Mouse (Mus musculus) skeletal muscle tissue, adult 2 months (tissue): ENCODE data around the gene Gtf2ird1.
"Not testable (repeated sequence)": the region's sequence is repeated elsewhere in the genome, so short reads cannot be mapped to it uniquely, and the experiment has no call there.

ENCODE experiments used
- DNase-seq: peaks from one replicate; pipeline ENCODE4 v3.0.0-alpha.2; 2012; ENCODE audit warnings: low read depth, low spot score

The Gtf2ird1 gene

DNA sequence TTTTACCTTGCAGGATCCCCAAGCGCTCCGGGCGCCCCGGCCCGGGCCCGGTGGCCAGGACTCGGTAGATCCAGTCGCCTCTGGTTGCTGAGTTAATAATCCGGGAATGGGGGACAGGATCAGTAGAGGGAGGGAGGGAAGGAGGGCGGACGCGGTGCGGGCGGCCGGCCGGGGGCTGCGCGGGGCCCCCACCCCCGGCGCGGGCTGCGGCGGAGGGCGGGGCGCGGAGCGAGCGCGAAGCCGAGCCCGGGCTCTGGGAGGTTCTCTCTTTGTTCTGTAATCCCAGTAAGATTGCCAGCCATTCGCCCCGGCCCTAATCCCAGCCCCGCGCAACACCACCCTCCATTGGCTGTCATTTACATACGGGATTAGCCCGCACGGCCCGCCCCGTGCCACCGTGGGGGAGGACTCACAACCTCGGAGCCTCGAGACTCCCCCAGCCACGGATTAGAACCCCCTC, at the start of gene Gtf2ird1:
Gtf2ird1 (minus strand) TSS at position 214 of the 460 bp plus-strand sequence.
- peak; percentile 61 for DNase-seq

DNA sequence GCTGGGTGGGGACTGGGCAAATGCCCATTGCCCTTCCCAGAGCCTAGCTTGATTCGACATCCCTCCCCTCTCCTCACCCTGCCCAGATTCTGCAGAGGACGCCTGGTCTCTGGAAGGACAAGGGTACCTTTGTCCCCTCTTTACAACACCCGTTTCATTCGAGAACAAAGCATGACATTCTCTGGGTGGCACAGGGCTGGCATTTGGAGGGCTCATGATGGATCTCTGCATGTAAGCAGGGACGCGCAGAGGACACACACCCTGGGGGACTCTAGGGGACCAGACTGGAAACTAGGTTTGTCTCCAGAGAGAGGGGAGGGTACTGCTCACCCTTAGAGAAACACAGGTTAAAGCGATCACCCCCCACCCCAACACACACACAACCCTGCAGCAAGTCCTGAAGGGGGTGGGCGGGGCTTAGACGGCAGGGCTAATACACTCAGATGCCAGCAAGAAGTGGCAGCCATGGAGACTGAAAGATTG, 49.3 kb upstream of the Gtf2ird1 start:
- no peak for DNase-seq

DNA sequence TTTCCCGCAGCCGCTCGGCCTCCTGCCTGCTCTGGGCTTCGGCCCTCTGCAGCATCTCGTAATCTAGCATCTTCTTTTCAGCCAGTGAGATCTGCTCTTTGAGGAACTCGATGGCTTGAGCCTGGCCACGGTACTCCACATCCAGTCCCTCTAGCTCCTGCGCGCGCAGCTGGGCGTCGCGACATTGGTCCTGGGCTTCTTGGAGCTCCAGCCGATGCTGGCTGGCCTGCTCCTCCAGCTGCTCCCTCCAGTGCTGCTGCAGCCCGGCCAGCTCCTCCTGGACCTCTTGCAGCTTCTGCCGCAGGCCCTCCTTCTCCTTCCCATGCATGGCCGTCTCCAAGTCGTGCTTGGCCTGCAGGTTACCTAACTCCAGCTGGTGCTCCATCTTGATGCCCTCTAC, 46.1 kb upstream of the Gtf2ird1 start:
- no peak for DNase-seq

DNA sequence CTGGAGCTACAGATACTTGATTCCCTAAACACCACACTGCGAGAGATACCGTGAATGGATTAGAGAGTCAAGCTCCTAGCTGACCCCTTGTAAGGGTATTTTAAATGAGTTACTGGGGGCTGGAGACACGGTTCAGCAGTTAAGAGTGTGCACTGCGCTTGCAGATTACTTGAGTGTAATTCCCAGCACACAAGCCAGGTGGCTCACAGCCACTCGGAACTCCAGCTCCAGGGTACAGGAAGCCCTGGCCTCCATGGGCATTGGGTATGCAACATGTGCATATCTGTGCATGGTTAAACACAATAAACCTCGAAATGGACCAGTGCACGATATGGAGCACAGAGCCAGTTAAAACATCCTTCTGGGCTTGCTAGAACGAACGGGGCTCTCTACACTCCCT, 44.9 kb upstream of the Gtf2ird1 start:
- DNase-seq: no peak

- DNase-seq: no peak
These were observed 44.2 kb upstream of the Gtf2ird1 start for GRCm38 (mm10) chr5:134500681-134501080.

GRCm38 (mm10) chr5:134500062-134500461, 43.5 kb upstream of the Gtf2ird1 start:
- DNase-seq: no peak

GRCm38 (mm10) chr5:134497026-134497425, 40.5 kb upstream of the Gtf2ird1 start:
- DNase-seq: no peak

DNA sequence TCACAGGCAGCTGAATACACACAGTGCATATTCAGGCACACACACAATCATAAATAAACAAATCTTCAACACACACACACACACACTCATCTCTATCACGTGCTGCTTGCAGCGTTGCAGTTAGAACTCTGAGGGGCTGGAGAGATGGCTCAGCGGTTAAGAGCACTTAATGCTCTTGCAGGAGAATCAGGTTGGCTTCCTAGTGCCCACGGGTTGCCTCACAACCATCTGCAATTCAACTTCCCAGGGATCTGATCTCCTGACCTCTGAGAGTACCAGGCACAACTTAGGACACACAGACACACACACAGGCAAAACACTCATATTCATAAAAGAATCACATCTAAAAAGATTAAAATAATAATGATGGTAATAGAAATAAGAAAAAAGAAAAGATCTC, 39.3 kb upstream of the Gtf2ird1 start:
- DNase-seq: no peak

DNA sequence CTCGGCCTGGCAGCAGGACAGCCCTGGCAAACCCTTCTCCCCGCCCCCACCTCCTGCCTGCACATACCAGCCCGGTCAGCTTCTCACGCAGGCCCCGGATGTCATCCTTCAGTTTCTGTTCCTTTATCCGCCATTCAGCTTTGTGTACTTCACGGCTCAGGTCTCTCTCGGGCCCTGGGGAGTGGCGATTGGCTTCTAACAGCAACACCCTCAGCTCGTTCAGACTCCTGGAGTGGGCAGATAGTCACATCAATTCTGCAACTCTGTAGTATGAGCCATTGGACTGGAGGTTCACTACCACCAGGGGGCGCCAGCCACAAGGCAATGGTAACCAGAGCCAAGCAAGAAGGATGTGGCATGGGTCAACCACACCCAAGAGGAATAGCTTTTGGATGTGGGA, 37.6 kb upstream of the Gtf2ird1 start:
- peak; percentile 67 for DNase-seq

- DNase-seq: no peak
These were observed 36.4 kb upstream of the Gtf2ird1 start for GRCm38 (mm10) chr5:134492956-134493355.

- DNase-seq: peak; percentile 70
These were observed 35.3 kb upstream of the Gtf2ird1 start for GRCm38 (mm10) chr5:134491712-134492417.

GRCm38 (mm10) chr5:134491206-134491605, 34.7 kb upstream of the Gtf2ird1 start:
- no peak for DNase-seq

DNA sequence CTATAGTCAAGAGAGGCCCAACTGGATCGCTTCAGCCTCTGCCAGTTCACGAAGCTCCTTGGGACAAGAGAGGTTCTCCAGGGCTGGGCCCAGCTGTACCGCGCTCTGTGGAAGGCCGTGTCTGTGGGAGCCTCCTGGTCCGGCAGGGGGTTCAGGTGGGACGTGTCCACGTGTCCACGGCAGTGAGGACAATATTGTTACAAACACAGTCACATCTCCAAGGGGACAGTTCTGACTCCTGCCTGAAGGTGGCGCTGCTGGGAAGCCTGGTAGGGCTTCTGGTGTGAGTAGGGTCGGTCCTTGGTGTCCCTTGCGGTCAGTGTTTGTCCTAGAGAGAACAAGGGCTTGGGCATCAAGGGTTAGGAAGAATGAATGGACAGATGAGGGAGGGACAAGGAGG, 33.9 kb upstream of the Gtf2ird1 start:
- no peak for DNase-seq

DNA sequence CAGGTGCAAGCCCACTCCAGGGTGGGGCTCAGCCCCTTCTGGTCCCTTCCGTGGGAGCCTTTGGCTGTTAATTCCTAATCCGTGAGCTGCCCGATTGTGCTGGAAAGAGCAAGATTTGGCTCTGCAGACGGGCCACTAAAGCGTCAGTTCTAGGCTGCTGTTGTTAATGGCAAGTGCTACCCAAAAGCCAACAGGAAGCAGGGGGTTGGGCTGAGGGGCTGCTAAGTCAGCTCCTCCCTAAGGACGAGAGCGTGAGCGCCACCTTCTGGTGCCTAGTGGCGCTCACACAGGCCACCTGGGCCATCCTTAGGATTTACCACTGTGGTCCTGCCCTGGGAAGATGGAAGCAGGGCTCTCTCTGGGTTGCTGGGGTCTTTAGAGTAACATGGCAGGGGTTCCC, 33.1 kb upstream of the Gtf2ird1 start:
- DNase-seq: no peak

DNA sequence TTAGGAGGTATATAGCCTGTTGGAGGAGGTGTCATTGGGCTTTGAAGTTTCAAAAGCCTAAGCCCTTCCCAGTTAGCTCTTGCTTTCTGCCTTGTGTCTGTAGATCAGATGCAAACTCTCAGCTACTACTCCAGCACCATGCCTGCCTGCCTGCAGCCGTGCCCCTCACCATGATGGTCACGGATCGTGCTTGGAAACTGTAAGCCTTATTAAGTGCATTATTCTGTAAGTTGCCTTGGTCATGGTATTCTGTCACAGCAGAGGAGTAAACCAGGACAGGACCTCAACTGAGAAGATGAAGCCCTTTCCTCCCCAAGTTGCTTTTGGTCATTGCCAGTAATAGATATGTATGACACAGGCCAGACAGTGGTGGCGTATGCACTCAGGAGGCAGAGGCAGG, 32.1 kb upstream of the Gtf2ird1 start:
- DNase-seq: no peak

DNA sequence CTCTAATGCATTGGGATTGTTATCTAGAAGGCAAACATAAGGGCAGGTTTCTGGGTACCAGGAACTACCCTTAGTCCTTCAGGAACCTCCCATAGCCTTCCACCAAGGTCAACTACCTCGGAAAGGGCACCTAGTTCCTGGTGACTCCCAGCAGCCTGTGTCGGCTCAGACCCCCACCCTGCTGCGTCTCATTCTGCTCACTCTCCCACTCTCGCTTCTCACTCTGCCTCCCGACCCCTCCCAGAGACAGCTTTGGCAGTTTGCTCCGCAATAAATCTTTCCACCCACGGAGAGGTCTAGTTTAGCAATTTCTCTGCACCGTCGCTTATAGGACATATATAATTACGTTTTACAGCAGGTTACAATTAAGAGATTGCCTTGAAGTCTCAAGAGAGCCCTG, 31.5 kb upstream of the Gtf2ird1 start:
- DNase-seq: no peak

- peak; percentile 79 for DNase-seq
These were observed 29.6 kb upstream of the Gtf2ird1 start for GRCm38 (mm10) chr5:134485900-134486665.

DNA sequence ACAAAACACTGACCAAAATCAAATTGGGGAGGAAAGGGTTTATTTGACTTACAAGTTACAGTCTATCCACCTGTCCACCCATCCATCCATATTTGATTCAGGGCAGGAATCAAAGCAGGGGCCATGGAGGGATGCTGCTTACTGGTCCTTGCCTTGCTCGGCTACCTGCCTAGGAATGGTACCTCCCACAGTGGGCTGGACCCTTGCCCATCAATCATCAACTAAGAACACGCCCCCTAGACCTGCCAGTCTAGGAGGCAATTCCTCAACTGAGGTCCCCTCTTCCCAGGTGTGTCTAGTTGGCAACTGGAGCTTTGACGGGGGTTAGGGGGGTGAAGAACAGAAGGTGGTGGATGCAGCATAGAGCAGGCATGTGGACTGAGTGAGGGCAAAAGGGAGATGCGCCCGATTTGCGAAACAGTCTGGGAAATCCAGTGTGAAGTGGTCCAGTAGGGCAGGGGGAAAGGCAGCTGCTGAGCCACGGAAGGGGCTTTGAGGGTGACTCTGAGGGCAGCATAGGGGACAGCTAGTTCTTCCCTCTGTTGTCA, 28.7 kb upstream of the Gtf2ird1 start:
- no peak for DNase-seq

DNA sequence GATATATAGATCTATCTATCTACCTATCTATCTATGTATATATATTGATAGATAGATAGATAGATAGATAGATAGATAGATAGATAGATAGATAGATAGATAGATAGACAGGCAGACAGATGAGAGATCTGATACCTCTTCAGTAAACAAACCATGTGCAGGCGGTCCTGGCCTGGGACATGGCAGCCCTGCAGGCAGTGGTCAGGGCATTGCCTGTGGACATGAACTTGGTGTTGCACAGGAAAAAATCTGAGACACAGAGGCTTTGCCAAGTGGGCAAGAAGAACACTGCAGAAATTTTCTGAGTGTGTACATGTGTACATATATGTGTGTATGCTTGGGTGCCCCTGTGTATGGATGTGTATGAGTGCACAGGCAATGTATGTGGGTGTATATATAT, 26.8 kb upstream of the Gtf2ird1 start:
- no peak for DNase-seq

- no peak for DNase-seq
These were observed 25.8 kb upstream of the Gtf2ird1 start for GRCm38 (mm10) chr5:134482331-134482730.

- DNase-seq: not testable (repeated sequence)
These were observed 22.4 kb upstream of the Gtf2ird1 start for GRCm38 (mm10) chr5:134478886-134479285.

- DNase-seq: not testable (repeated sequence)
These were observed 19.2 kb upstream of the Gtf2ird1 start for GRCm38 (mm10) chr5:134475686-134476085.
